Comparison of ENCODE assay signal across 27 mouse cellular contexts in the genomic region with DNA sequence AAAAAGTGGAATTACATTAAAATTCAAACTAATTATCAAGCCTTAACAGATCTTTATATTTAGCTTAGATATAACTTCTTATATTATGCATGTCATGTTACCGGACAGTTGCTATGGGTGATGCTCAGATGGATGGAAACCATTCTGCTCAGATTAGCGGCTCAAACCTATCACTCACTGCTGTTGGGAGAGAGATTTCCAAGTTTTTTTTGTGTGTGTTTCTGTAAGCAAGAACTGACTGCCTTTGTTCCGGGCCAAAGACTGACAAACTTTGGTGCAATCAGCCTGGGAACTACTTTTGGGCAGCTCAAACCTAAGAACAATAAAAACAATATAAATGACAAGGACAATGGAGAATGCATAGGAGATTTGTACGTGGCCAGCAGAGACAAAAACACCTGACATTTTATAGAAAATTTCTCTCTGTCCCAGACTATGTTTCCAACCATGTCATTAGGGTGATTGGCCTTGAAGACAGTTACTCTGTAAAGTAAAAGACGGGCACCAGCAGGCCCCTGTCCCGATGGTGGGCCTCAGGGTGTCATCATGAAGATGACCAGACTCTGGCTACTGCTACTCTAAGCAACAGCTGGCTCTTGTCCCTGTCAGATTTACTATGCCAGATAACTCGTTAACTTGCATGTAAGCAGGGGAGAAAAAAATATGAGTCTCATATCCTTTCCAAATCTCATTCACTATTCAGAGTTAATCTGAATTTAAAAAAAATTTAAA. TPM values are rescaled to one million over a fixed set of nuclear protein-coding genes. Genes with fewer than 3 reads are reported as not detected.
DNase-seq lines count a peak whose midpoint lies in the region; ATAC-seq and TF ChIP-seq lines count a peak whose summit lies in the region.
"Had no signal": no experiment of that assay in that cellular context is flagged by ENCODE, and none has a peak within 500 bp of the region (broad histone marks: within the 10 kb centered on the region; RNA-seq: fewer than 3 reads in every experiment).

No protein-coding gene starts in this region.

- peak; percentile 61; the same call in 1 of the 2 replicates for ATAC-seq in kidney, embryonic 16.5 days (ENCODE audit: low FRiP score, low TSS enrichment)
- peak; percentile 94 for ATAC-seq in lung, postnatal 0 days
- ATAC-seq: CD4-positive, CD25-positive, alpha-beta regulatory T cell, adult 4 months; liver, embryonic 12.5 days; liver, postnatal 0 days had no signal

- no peak overlapping the region for H3K4me3 ChIP-seq in kidney, embryonic 16.5 days (ENCODE audit: low read length)
- H3K4me3 ChIP-seq in lung, postnatal 0 days (ENCODE audit: low read depth, low read length) = no peak overlapping the region
- H3K4me3 ChIP-seq: embryonic facial prominence, embryonic 15.5 days; forebrain, embryonic 13.5 days; heart, embryonic 13.5 days; liver, embryonic 12.5 days; myocyte; neural tube, embryonic 13.5 days; stomach, embryonic 15.5 days had no signal

- H3K27me3 ChIP-seq in kidney, embryonic 16.5 days (ENCODE audit: insufficient read depth, low read length) = no peaks in the 10 kb centered on the region
- no peaks in the 10 kb centered on the region for H3K27me3 ChIP-seq in lung, postnatal 0 days (replicated peaks; ENCODE audit: insufficient read depth, low read length)
- H3K27me3 ChIP-seq: embryonic facial prominence, embryonic 15.5 days; forebrain, embryonic 13.5 days; heart, embryonic 13.5 days; liver, embryonic 12.5 days; neural tube, embryonic 13.5 days; stomach, embryonic 15.5 days had no signal

- DNase-seq in kidney, adult 18-20 months = no peak
- peak; percentile 27 for DNase-seq in urinary bladder, postnatal 14 days (ENCODE audit: low spot score)
- DNase-seq in urinary bladder, postnatal 25 days (ENCODE audit: low spot score) = no peak
- peak; percentile 84 for DNase-seq in lung, postnatal 0 days (ENCODE audit: low spot score)
- peak; percentile 52 to 57 for DNase-seq in lung, postnatal 4 days
- no peak for DNase-seq in cerebellum, adult 9-10 months
- DNase-seq in spleen, postnatal 36 days (ENCODE audit: low spot score in 2 of 2) = no peak
- DNase-seq: adrenal gland, postnatal 25 days; cerebellum, adult 11-12 months; cerebellum, postnatal 10 days; gastrocnemius, postnatal 10 days; heart, postnatal 10 days; left cerebral cortex, postnatal 4 days; liver, postnatal 0 days; thymus, adult 2 months; thymus, postnatal 36 days had no signal

- H3K4me2 ChIP-seq in kidney, embryonic 16.5 days (replicated peaks; ENCODE audit: low read depth, low read length) = no peak overlapping the region
- no peak overlapping the region for H3K4me2 ChIP-seq in lung, postnatal 0 days (replicated peaks; ENCODE audit: low read depth, low read length)
- H3K4me2 ChIP-seq: embryonic facial prominence, embryonic 15.5 days; forebrain, embryonic 13.5 days; heart, embryonic 13.5 days; hindbrain, embryonic 14.5 days; liver, embryonic 12.5 days; midbrain, embryonic 11.5 days; neural tube, embryonic 13.5 days; stomach, embryonic 15.5 days had no signal

- no peak for TF ChIP-seq CTCF in lung, postnatal 0 days (IDR thresholded peaks at IDR 0.05)

- H3K27ac ChIP-seq in kidney, embryonic 16.5 days (ENCODE audit: low read length) = no peak overlapping the region
- H3K27ac ChIP-seq in lung, postnatal 0 days (ENCODE audit: low read length) = 0 out of 2 replicates have a peak overlapping the region, but pooled peaks have one; percentile 9
- H3K27ac ChIP-seq: embryonic facial prominence, embryonic 15.5 days; forebrain, embryonic 13.5 days; heart, embryonic 13.5 days; hindbrain, embryonic 14.5 days; liver, embryonic 12.5 days; neural tube, embryonic 13.5 days; stomach, embryonic 15.5 days had no signal

- H3K9me3 ChIP-seq in kidney, embryonic 16.5 days (ENCODE audit: low read length) = no peaks in the 10 kb centered on the region
- H3K9me3 ChIP-seq in lung, postnatal 0 days (ENCODE audit: low read length) = no peaks in the 10 kb centered on the region
- H3K9me3 ChIP-seq: embryonic facial prominence, embryonic 15.5 days; forebrain, embryonic 13.5 days; heart, embryonic 13.5 days; liver, embryonic 12.5 days; neural tube, embryonic 13.5 days; stomach, embryonic 15.5 days had no signal

- peaks cover 12% of the 10 kb centered on the region; the same call in 1 of the 2 replicates for H3K36me3 ChIP-seq in kidney, embryonic 16.5 days (ENCODE audit: insufficient read depth, low read length)
- H3K36me3 ChIP-seq in lung, postnatal 0 days (ENCODE audit: insufficient read depth, low read length) = no peaks in the 10 kb centered on the region
- H3K36me3 ChIP-seq: neural tube, embryonic 13.5 days; stomach, embryonic 15.5 days had no signal

- no peak; the same call in 1 of the 2 replicates for TF ChIP-seq EP300 in lung, postnatal 0 days (IDR thresholded peaks at IDR 0.05)

- no peaks in the 10 kb centered on the region for H3K4me1 ChIP-seq in kidney, embryonic 16.5 days (ENCODE audit: insufficient read depth, low read length)
- no peaks in the 10 kb centered on the region for H3K4me1 ChIP-seq in lung, postnatal 0 days (ENCODE audit: insufficient read depth, low read depth, low read length)
- H3K4me1 ChIP-seq: embryonic facial prominence, embryonic 15.5 days; forebrain, embryonic 13.5 days; heart, embryonic 13.5 days; liver, embryonic 12.5 days; neural tube, embryonic 13.5 days; stomach, embryonic 15.5 days had no signal

- no peak overlapping the region for H3K9ac ChIP-seq in kidney, embryonic 16.5 days (replicated peaks; ENCODE audit: low read length)
- H3K9ac ChIP-seq in lung, postnatal 0 days (replicated peaks; ENCODE audit: low read depth) = no peak overlapping the region
- H3K9ac ChIP-seq: embryonic facial prominence, embryonic 15.5 days; forebrain, embryonic 13.5 days; heart, embryonic 13.5 days; hindbrain, embryonic 14.5 days; liver, embryonic 12.5 days; liver, postnatal 0 days; neural tube, embryonic 13.5 days; stomach, embryonic 15.5 days had no signal

- WGBS in kidney, embryonic 16.5 days = 65% methylated on average over 7 of the region's 7 CpGs
- WGBS in lung, postnatal 0 days = 62% methylated on average over 7 of the region's 7 CpGs

RNA-seq across cellular contexts. Expression of a gene that starts 45.2 kb away (rescaled TPM):
- 191 and 197 TPM in 2 replicates for polyA plus RNA-seq in kidney, embryonic 16.5 days (2015; fragmentation: Nextera tagmentation; extraction: Ambion mirVana)
- polyA plus RNA-seq in lung, postnatal 0 days (2015; fragmentation: Nextera tagmentation; extraction: Ambion mirVana) = 298 and 352 TPM in 2 replicates

Comparison
In these comparisons a context has a peak if more than half of its experiments do, and no peak if none do; other contexts are left out.
1. DNase-seq: peak in urinary bladder, postnatal 14 days (single experiment), lung, postnatal 0 days (single experiment) and lung, postnatal 4 days (2 of 2); none in kidney, adult 18-20 months (single experiment), urinary bladder, postnatal 25 days (single experiment), cerebellum, adult 9-10 months (single experiment) and spleen, postnatal 36 days (0 of 2).